Comparison of ENCODE assay signal across 8 mouse cellular contexts in the genomic region with DNA sequence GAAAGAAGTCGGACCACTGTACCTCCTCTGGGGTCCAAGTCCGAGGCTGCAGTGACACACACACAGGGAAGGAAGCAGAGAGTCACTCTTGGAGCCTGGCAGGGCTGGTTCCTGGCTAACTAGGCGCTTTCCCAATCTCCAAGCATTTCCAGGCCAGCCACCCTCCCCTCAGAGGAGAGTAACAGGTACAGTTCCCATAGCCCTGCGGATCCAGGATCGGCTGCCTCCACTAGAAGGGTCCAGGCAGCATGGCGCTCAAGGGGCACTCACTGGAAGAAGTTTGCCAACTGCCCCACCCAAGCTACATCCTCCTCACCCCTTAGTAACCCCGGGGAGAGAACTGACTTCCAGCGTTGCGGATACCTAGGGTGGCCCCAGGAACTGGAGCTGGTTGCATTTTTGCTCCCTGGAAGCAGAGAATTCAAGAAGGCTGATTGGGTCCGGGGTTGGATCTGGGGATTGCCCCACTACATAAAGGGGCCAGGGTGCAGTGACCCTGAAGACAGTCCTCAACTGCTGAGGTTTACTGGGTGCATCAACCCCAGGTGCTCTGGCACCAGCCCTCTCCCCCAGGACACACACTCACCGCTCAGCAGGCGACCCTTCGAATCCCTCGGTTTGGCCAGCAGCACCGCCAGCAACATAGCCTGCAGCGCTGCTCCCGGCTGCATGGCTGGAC. TPM values are rescaled to one million over a fixed set of nuclear protein-coding genes. Genes with fewer than 3 reads are reported as not detected.
A peak's percentile ranks its signal among the peaks of the same experiment; 100 is the strongest.
DNase-seq lines count a peak whose midpoint lies in the region; ATAC-seq and TF ChIP-seq lines count a peak whose summit lies in the region.

No protein-coding gene starts in this region.

- H3K27ac ChIP-seq in testis, adult 2 months (ENCODE audit: control insufficient read depth, insufficient read depth, low read depth, low read length) = no peak overlapping the region; the same call in 1 of the 2 replicates
- no peak overlapping the region for H3K27ac ChIP-seq in cortical plate, adult 2 months (ENCODE audit: insufficient read depth, low read length)
- H3K27ac ChIP-seq in heart, embryonic 13.5 days (replicated peaks) = peak overlapping the region; percentile 73
- H3K27ac ChIP-seq in midbrain, embryonic 10.5 days (replicated peaks) = peak overlapping the region; percentile 65

- H3K4me1 ChIP-seq in testis, adult 2 months (ENCODE audit: control insufficient read depth, insufficient read depth, low read length) = peaks cover 9% of the 10 kb centered on the region
- no peaks in the 10 kb centered on the region for H3K4me1 ChIP-seq in cortical plate, adult 2 months (ENCODE audit: control insufficient read depth, insufficient read depth, low read length)
- peaks cover 24% of the 10 kb centered on the region for H3K4me1 ChIP-seq in heart, embryonic 13.5 days
- H3K4me1 ChIP-seq in midbrain, embryonic 10.5 days = peaks cover 20% of the 10 kb centered on the region

- under 1% methylated on average over 17 of the region's 17 CpGs for WGBS in heart, embryonic 13.5 days
- under 1% methylated on average over 17 of the region's 17 CpGs for WGBS in midbrain, embryonic 10.5 days

- no peaks in the 10 kb centered on the region for H3K9me3 ChIP-seq in heart, embryonic 13.5 days
- no peaks in the 10 kb centered on the region for H3K9me3 ChIP-seq in midbrain, embryonic 10.5 days (replicated peaks)

- TF ChIP-seq CTCF in testis, adult 2 months (IDR thresholded peaks at IDR 0.05; ENCODE audit: control insufficient read depth, insufficient read depth, insufficient replicate concordance, low read depth, low read length) = no peak
- TF ChIP-seq CTCF in cortical plate, adult 2 months (IDR thresholded peaks at IDR 0.05; ENCODE audit: extremely low read depth, insufficient read depth, low read length) = no peak

- no peak for DNase-seq in testis, postnatal 10 days (ENCODE audit: low spot score)
- peak; percentile 9 to 21 for DNase-seq in kidney, postnatal 36 days
- DNase-seq in midbrain, embryonic 10.5 days (ENCODE audit: low spot score) = peak; percentile 35
- DNase-seq in thymus, postnatal 4 days = peak; percentile 25
- no peak for DNase-seq in layer of hippocampus, adult 8-10 months (ENCODE audit: low spot score in 2 of 2)

- no peak for ATAC-seq in heart, embryonic 13.5 days (ENCODE audit: extremely low read depth, insufficient number of reproducible peaks, low FRiP score, low TSS enrichment)

- H3K9ac ChIP-seq in heart, embryonic 13.5 days = peak overlapping the region; percentile 83

- no peak for TF ChIP-seq POLR2A in testis, adult 2 months (IDR thresholded peaks at IDR 0.05; ENCODE audit: control insufficient read depth, low read depth, low read length)
- TF ChIP-seq POLR2A in cortical plate, adult 2 months (IDR thresholded peaks at IDR 0.05; ENCODE audit: extremely low read depth, insufficient read depth, low read length) = no peak

- H3K36me3 ChIP-seq in testis, adult 2 months (ENCODE audit: control insufficient read depth, insufficient read depth, low read length) = no peaks in the 10 kb centered on the region
- H3K36me3 ChIP-seq in heart, embryonic 13.5 days = no peaks in the 10 kb centered on the region
- H3K36me3 ChIP-seq in midbrain, embryonic 10.5 days = no peaks in the 10 kb centered on the region

- H3K4me2 ChIP-seq in heart, embryonic 13.5 days = peak overlapping the region; percentile 98

- no peaks in the 10 kb centered on the region for H3K27me3 ChIP-seq in testis, adult 2 months (ENCODE audit: control insufficient read depth, insufficient read depth, low read length)
- H3K27me3 ChIP-seq in heart, embryonic 13.5 days (replicated peaks) = peaks cover 4% of the 10 kb centered on the region; the same call in 1 of the 2 replicates
- peaks cover 11% of the 10 kb centered on the region; the same call in 1 of the 2 replicates for H3K27me3 ChIP-seq in midbrain, embryonic 10.5 days (ENCODE audit: low read depth, poor library complexity, severe bottlenecking)

- peak overlapping the region; percentile 66 for H3K4me3 ChIP-seq in testis, adult 2 months (ENCODE audit: control insufficient read depth, low read depth, low read length)
- H3K4me3 ChIP-seq in cortical plate, adult 2 months (ENCODE audit: insufficient read depth, low read length) = peak overlapping the region; percentile 36
- peak overlapping the region; percentile 68 for H3K4me3 ChIP-seq in heart, embryonic 13.5 days
- peak overlapping the region; percentile 60 for H3K4me3 ChIP-seq in midbrain, embryonic 10.5 days

RNA-seq across cellular contexts. Expression of a gene that starts 0.5 kb away (rescaled TPM):
- 0.61 and 0.65 TPM in 2 replicates for polyA plus RNA-seq in testis, adult 2 months (2012; rRNA removed)
- 5.1 and 5.2 TPM in 2 replicates for polyA plus RNA-seq in cortical plate, adult 2 months (2012; rRNA removed)
- polyA plus RNA-seq in heart, embryonic 13.5 days (2015; fragmentation: Nextera tagmentation; extraction: Ambion mirVana) = 8.3 and 8.6 TPM in 2 replicates
- polyA plus RNA-seq in midbrain, embryonic 10.5 days (2016; fragmentation: Nextera tagmentation; extraction: Ambion mirVana) = 1.1 and 2.0 TPM in 2 replicates
- total RNA-seq in layer of hippocampus, adult 8-10 months (2022) = 1 to 10 TPM; 5.9 to 7.2 (median 6.7) TPM

RNA-seq across cellular contexts. Expression of a gene that starts 15.7 kb away (rescaled TPM):
- polyA plus RNA-seq in testis, adult 2 months (2012; rRNA removed) = 8.4 and 10.2 TPM in 2 replicates
- polyA plus RNA-seq in cortical plate, adult 2 months (2012; rRNA removed) = not detected in 2 replicates
- polyA plus RNA-seq in heart, embryonic 13.5 days (2015; fragmentation: Nextera tagmentation; extraction: Ambion mirVana) = not detected in 2 replicates
- polyA plus RNA-seq in midbrain, embryonic 10.5 days (2016; fragmentation: Nextera tagmentation; extraction: Ambion mirVana) = not detected in 2 replicates
- total RNA-seq in layer of hippocampus, adult 8-10 months (2022) = not detected

RNA-seq across cellular contexts. Expression of a gene that starts 25.4 kb away (rescaled TPM):
- polyA plus RNA-seq in testis, adult 2 months (2012; rRNA removed) = 39.0 and 40.5 TPM in 2 replicates
- 0.11 and 0.35 TPM in 2 replicates for polyA plus RNA-seq in cortical plate, adult 2 months (2012; rRNA removed)
- polyA plus RNA-seq in heart, embryonic 13.5 days (2015; fragmentation: Nextera tagmentation; extraction: Ambion mirVana) = not detected in 2 replicates
- not detected in 2 replicates for polyA plus RNA-seq in midbrain, embryonic 10.5 days (2016; fragmentation: Nextera tagmentation; extraction: Ambion mirVana)
- total RNA-seq in layer of hippocampus, adult 8-10 months (2022) = under 1 TPM in 2 of 4 experiments, not detected in 2; 0.34 to 0.49 TPM

Comparison
In these comparisons a context has a peak if more than half of its experiments do, and no peak if none do; other contexts are left out.
1. H3K27ac ChIP-seq: peak in heart, embryonic 13.5 days (single experiment) and midbrain, embryonic 10.5 days (single experiment); none in testis, adult 2 months (single experiment) and cortical plate, adult 2 months (single experiment).
2. DNase-seq: peak in kidney, postnatal 36 days (2 of 2), midbrain, embryonic 10.5 days (single experiment) and thymus, postnatal 4 days (single experiment); none in testis, postnatal 10 days (single experiment) and layer of hippocampus, adult 8-10 months (0 of 2).
3. RNA of a gene that starts 25.4 kb away (polyA plus RNA-seq): 39.0 to 40.5 TPM in testis, adult 2 months; 0.11 to 0.35 TPM in cortical plate, adult 2 months, not detected in midbrain, embryonic 10.5 days and not detected in heart, embryonic 13.5 days; every median in the first group is over 10 times any median in the second.
4. Peak in every context shown above with its lines, with median percentiles within 50 percentile points of each other: H3K4me3 ChIP-seq.